Mouse (Mus musculus): ENCODE data around the gene Zfp668. TPM values are rescaled to one million over a fixed set of nuclear protein-coding genes. Genes with fewer than 3 reads are reported as not detected.
"Not testable (repeated sequence)": the region's sequence is repeated elsewhere in the genome, so short reads cannot be mapped to it uniquely, and the experiment has no call there.

The Zfp668 gene
- total RNA-seq, 2 experiments from 2014 or later = 2.4 to 3.6 TPM

DNA sequence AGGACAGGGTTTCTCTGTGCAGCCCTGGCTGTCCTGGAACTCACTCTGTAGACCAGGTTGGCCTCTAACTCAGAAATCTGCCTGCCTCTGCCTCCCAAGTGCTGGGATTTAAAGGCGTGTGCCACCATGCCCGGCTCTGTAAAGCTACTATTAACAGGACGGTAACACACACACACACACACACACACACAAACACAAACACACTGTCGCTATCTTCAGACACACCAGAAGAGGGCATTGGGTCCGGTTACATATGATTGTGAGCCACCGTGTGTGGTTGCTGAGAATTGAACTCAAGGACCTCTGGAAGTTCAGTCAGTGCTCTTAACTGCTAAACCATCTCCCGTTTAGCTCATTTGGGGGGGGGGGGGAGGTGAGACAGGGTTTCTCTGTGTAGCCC lies 19.3 kb upstream of the Zfp668 start:
- intact Hi-C loops (cut with DNase I); DNase-seq: not testable (repeated sequence)

DNA sequence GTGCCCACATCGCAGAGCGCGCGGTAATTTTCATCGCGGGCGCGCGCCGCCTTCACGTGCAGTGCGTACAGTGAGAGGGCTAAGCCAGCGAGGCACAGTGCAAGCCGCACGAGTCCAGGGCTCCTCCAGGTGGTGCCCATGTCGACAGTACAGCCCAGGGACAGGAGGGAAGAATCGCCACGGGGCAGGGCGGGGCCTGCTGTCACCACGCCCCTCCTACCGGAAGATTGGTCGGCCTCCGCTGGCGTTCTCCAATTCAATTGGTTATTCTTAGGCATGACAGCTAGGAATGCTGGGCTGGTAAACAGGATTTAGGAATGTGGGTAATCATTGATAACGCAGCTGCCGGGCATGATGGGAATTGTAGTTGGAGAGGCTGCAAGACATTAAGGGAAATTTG lies 18.8 kb upstream of the Zfp668 start, which contains the start of the genes Gm21974 and Vkorc1:
Gene Gm21974, minus strand, starts transcription at position 13 of the 400 bp plus-strand sequence.
Gene Vkorc1, minus strand, starts transcription at position 176 of the 400 bp plus-strand sequence.
- peak; percentile 93 to 94 for DNase-seq
- intact Hi-C loops (cut with DNase I) = no loop called here

GRCm38 (mm10) chr7:127894480-127894879 lies 17.9 kb upstream of the Zfp668 start:
- intact Hi-C loops (cut with DNase I) = no loop called here
- no peak for DNase-seq

- intact Hi-C loops (cut with DNase I) = no loop called here
- no peak for DNase-seq
These were observed 14.2 kb upstream of the Zfp668 start, which contains the start of gene Prss53 for GRCm38 (mm10) chr7:127890798-127891197. Prss53 (minus strand) TSS chr7:127890970.

DNA sequence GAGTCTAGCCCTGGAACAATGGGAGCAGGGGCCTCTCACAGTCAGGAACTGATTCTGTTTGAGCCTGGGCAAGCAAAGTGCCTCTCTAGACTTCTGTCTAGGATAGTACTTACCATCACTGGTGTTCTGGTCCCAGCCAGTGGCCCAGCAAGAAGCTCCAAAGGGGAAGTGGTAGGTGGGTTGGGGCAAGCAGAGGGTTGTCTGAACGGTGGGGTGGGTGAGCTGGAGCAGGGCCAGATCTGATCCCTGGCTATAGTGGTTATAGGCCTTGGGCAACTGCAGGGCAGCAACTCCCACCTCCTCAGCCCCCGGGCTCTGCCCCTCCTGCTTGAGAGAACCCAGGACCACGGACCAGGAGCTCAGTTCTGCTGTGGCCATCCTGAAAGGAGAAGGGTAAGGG lies 12.2 kb upstream of the Zfp668 start:
- intact Hi-C loops (cut with DNase I) = no loop called here
- no peak for DNase-seq

DNA sequence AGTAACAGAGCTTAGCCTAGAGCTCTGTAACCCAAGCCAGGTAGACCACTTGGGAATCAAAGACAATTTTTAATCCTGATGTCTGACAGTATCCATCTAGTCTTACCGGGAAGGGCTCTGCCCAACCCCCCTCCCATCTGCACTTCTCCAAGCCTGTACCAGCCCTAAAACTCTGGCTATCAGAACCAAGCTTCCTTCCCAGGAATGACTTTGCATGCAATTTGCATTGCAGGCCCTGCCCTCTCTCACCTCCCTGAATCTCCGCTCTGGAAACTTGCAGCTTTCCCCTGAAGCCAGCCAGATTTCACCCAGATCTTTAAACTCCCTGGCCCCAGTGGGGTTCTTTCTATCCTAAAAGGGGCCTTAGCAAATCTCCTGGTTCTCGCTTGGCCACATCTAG lies 11.2 kb upstream of the Zfp668 start:
- no peak for DNase-seq
- intact Hi-C loops (cut with DNase I) = no loop called here

- DNase-seq = no peak
- intact Hi-C loops (cut with DNase I) = no loop called here
These were observed 10.6 kb upstream of the Zfp668 start for GRCm38 (mm10) chr7:127887191-127887590.

GRCm38 (mm10) chr7:127886551-127886950 lies 9.9 kb upstream of the Zfp668 start:
- DNase-seq = no peak
- intact Hi-C loops (cut with DNase I) = no loop called here

DNA sequence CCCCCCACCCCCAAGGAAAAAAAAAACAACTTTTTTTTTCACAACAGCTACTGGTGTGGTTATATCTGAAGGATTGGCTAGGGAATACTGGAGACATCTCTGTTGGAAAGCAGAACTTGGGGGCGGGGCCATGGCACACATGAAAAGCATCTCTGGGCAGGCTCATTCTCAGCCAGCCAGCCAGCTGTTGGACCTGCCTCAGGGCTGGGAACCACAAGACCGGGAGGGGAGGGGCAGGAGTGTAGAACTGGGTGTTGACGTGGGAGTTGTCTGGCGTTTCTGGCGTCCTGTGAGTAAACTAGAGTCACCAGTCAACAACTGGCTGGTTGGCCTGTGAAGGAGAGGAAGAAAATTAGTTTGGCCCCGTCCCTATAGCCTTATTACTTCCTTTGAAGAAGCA lies 9.3 kb upstream of the Zfp668 start:
- intact Hi-C loops (cut with DNase I) = no loop called here
- peak; percentile 67 to 79 for DNase-seq

DNA sequence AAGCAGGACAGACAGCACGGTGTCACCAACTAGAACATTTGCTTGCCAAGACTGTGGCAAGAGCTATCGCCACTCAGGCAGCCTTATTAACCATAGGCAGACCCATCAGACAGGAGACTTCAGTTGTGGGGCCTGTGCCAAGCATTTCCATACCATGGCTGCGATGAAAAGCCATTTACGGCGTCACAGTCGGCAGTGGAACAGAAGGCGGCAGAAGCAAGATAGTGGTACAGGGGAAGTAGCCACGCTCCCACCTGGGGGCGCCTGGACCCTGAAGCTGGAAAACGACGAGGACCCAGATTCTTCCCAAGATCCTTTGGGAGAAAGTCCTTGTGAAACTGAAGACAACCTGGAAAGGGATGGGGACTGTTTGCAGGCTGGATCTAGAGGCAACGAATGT lies 3.8 kb upstream of the Zfp668 start:
- intact Hi-C loops (cut with DNase I) = no loop called here
- no peak for DNase-seq

GRCm38 (mm10) chr7:127879301-127879700 lies 2.7 kb upstream of the Zfp668 start:
- intact Hi-C loops (cut with DNase I) = loop anchor here (5.0 kb wide), 1 partner anchor 77 kb away; the partner anchor contains the start of gene Hsd3b7
- no peak for DNase-seq

DNA sequence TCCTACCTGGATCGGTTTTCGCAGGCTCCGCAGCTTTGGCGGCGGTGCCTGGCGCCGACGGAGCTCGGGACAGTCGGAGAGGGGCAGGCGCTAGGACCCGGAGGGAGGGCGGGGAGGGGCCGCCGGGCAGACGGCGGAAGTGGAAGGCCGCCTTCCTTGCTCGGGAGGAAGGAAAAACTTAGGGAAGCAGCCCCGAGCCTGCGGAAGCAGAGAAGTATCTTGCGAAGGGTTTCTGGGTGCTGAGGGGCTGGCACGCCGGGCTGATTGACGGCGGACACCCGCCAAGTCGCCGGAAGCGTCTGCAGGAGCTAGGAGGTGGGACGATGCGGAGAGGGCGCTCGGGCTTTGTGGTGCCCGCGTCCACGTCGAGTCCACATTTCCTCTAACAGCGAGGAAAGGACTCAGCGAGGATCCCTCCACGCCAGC lies 574 bp downstream of the Zfp668 start, which contains the start of gene Zfp646:
Gene Zfp646, plus strand, starts transcription at position 181 of the 426 bp plus-strand sequence.
- intact Hi-C loops (cut with DNase I) = loop anchor here (5.0 kb wide), 1 partner anchor 74 kb away; the partner anchor contains the start of gene Hsd3b7
- peak in 1 of 2 experiments; percentile 61 for DNase-seq

DNA sequence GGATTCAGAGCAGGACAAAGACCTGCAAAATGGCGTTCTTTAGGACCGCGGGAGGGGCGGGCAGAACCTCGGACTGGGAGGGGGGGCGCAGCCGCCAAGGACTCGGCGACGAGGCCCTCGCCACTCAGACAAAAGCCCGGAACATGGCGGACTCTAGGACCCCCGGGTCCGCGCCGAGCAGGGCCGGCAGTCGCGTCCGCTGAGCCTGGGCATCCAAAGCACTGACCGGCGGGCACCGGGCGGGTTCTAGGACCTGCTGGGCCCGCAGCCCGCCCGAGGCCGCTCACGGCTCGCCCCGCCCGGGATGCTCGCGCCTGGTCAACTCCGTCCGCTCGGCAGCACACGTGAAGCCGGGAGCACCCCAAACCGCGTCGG lies 1.0 kb downstream of the Zfp668 start:
- intact Hi-C loops (cut with DNase I) = loop anchor here (1.0 to 5.0 kb wide), 2 partner anchors 33 to 73 kb away; partner anchors contain the start of gene Hsd3b7
- DNase-seq = peak; percentile 84 to 91

- no peak for DNase-seq
- intact Hi-C loops (cut with DNase I) = loop anchor here (1.0 to 5.0 kb wide), 2 partner anchors 33 to 73 kb away; partner anchors contain the start of gene Hsd3b7
These were observed 1.6 kb downstream of the Zfp668 start for GRCm38 (mm10) chr7:127874812-127875626.

GRCm38 (mm10) chr7:127870136-127870821 lies 6.3 kb downstream of the Zfp668 start:
- intact Hi-C loops (cut with DNase I) = no loop called here
- no peak for DNase-seq

DNA sequence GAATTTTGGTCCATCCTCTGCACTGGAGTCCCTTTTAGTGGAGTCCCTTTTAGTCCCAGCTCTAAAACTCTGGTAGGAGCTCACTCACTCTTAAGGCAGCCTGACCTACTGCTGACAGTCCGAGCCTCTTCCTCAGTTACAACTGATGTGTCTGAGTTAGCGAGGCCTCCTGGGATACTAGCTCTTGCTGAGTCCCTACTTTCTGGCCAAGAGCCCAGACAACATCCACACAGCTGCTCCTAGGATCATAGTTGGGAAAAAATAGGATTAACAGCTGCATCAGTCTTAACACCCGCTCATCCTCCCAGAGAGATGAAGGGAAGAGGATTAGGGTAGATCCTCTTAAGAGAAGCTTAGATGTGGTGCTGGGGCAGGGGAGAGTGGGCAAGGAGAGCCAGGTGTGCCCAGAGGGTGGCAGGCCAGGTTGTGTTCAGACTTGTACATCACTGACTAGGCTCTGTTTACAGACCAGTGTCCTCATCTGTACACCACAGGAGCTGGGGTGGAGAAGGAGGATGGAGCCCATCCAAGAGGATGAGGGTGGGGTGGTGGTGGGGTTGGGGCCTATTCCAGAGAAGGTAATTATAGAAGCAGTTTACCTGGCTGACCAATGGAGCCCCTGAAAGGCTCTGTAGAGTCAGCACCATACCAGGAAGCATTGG lies 7.3 kb downstream of the Zfp668 start:
- intact Hi-C loops (cut with DNase I) = no loop called here
- peak in 1 of 2 experiments; percentile 39 for DNase-seq

DNA sequence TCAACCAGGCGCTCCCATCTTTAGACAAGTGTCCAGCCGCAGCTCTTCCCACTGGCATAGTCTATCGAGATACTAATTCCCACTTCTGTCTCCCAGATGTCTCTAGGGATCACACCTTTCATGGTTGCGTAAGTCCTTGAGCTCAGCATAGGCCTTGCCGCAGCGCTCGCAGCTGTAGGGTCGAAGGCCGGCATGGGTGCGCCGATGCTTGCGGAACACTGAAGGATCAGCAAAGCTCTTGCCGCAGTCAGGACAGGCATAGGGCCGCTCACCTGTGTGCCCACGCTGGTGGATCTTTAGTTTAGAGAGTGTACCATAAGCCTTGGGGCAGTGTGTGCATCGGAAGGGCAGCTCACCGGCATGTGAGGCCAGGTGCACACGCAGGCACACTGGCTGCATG lies 9.0 kb downstream of the Zfp668 start:
- no peak for DNase-seq
- intact Hi-C loops (cut with DNase I) = no loop called here

GRCm38 (mm10) chr7:127866434-127866833 lies 10.2 kb downstream of the Zfp668 start:
- intact Hi-C loops (cut with DNase I) = no loop called here
- DNase-seq = no peak

DNA sequence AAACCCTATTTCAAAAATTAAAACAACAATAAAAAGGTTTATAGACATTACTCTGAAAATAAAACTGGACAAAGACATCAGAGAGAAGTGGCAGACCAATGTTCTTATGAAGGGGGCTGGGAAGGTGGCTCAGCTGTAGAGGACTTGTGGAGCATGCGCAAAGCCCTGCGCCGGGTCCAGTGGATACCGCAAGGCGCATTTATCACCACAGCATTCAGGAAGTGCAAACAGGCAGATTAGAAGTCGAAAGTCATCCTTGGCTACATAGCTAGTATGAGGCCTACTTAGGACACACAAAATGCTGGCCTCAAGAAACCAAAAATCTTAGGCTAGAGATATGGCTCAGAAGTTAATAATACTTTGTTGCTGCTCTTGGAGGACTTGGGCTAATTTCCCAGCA lies 18.4 kb downstream of the Zfp668 start:
- intact Hi-C loops (cut with DNase I) = no loop called here
- DNase-seq = no peak

GRCm38 (mm10) chr7:127850906-127851305 lies 25.7 kb downstream of the Zfp668 start:
- intact Hi-C loops (cut with DNase I) = no loop called here
- DNase-seq = peak in 1 of 2 experiments; percentile 20
